Mouse (Mus musculus) spleen, postnatal 4 days (tissue): ENCODE measurements around the gene Thsd1.
"Not testable (repeated sequence)": the region's sequence is repeated elsewhere in the genome, so short reads cannot be mapped to it uniquely, and the experiment has no call there.

ENCODE experiments used
- DNase-seq, 2 experiments: peaks; one replicate each; pipeline ENCODE4 v3.0.0; 2022; ENCODE audit warnings: low spot score in 2 of 2

The Thsd1 gene

DNA sequence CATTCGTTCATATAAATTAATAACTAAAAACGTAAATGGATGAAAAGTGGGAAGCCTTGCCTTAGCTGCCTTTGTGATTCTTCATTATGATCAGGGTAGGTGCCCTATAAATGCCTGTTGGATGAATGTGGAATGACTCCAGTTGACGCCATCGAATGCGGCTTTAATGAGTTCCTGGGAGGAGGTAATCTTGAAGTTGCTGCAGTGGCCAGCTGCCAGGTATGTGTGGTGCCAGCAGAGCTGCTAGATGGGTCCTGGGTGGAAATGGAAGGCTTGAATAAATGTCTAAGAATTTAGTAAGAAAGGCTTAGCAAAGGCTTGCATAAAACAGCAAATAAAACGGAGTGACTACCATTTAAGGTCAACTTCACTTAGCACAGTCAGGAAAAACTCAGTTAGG, 37.7 kb downstream of the Thsd1 start:
- no peak for DNase-seq

DNA sequence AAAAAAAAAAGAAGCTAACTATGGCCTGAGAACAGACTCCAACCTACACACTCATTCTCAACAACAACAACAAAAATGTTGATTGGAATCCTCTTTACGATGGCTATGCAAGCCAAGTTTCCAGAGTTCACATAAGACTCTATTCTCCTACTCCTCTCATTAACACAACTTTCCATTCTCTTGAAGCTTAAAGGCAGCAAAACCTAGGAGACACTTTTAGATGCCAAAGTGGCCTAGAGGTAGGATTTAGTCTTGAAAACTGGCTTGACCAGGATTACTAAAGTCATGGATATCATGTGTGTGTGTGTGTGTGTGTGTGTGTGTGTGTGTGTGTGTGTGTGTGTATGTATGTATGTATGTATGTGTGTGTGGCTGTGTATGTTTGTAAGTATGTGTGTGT, 38.1 kb downstream of the Thsd1 start:
- no peak for DNase-seq

DNA sequence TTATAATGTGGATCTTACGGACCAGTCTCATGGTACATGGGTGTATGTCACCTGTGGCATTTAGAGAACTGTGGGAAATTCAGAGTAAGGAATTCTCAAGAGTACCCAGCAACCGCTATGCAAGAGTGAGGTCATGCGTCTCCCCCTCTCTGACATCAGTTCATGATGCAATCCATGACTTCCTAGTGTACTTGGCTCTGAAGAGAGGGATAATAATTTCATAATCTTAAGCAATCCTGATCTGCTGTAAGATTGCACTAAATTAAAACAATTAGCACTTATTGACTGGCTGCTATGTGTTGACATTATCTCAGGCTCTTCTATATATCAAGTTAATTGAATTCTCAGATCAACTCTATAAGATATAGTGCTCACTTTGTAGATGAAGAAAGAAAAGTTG, 39.7 kb downstream of the Thsd1 start:
- no peak for DNase-seq

DNA sequence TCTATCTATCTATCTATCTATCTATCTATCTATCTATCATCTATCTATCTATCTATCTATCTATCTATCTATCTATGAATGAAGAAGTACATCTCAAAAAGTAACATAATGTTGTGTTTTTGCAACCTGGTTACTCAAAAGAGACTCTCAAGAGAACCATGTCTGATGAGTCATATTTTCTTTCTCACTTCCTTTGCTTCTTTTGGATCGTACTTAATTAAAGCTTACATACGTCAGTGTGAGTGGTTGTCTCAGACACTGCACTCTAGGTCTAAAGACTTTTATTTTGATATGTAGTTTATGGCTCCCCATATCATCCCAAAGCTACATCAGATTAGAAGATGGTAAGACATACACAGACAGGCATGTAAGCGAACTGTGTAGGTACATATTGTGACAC, 46.0 kb downstream of the Thsd1 start:
- no peak for DNase-seq

DNA sequence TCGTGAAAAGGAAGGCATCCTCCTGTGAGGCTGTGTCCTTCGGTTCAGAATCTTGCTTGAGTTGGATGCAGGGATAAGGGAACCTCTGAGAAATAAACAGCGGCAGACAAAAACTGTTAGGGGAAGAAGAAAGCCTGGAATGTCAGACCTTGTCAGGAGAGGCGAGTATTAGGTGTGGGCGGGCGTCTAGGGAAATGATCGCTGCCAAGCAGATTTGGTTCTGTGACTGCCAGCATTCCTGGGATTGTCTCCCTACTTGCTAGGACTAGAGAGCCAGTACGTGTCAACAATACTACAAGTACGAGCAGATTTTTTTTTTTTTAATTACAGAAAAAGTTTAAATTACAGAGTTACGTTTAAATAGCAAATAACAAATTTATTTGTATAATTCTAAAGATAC, 47.5 kb downstream of the Thsd1 start:
- no peak for DNase-seq

DNA sequence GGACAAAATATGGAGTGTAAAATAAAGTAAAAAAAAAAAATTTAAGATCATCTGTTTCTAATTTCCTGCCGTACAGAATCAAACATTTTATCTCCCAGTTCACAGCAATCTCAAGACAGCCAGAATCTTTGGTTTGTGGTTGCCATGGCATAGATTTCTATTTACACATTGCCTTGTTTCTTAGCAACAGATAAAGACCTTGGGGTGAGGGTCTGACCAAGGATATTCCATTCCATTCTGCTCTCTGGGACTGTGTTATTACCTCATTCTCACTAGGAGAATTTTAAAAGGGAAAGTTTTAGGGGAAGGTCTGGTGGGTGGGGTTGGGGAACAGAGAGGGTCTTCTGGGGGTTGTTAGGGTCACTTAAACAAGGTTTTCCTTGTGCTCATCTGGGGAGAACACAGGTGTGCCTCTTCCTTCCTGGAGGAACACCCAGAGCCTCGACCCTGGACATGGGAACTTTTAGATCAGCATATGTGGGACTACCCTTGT, 55.9 kb downstream of the Thsd1 start, which contains the start of gene Tpte:
Gene Tpte (plus strand): TSS at position 443 of the 493 bp plus-strand sequence.
- DNase-seq = no peak

DNA sequence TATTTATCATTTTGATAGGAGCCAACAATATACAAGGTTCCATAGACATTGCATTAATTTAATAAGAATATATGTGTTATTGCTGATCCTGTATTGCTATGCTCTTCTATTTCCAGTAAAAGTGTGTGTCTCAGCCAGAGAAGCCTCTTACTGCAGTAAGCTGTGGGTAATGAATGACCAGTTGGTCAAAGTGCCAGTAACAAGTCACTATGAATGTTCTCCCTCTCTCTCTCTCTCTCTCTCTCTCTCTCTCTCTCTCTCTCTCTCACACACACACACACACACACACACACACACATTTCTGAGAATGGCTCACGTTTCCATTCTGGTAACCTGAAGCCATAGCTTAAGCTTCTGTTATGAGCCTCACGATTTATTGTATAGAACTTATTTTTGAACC, 75.2 kb downstream of the Thsd1 start:
- no peak for DNase-seq

DNA sequence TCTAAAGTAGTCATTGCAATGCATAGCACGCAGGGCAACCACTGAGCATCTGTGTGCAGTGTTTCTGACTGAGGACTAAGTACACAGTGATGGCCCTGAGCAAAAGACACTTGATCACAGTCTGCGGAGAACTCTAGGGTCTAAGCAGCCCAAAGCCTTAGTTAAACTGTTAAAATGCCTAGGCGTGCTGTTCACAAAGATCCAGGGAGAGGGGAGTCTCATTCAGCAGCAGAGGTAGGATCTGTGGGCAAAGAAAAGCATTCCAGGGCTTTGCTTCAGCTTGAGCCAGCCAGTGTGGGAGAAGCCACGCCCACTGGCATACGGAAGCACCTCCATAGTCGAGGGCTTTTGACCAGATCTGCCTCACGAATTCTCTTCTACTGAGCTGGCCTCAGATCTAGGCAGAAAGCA, 75.8 kb downstream of the Thsd1 start:
- no peak for DNase-seq

DNA sequence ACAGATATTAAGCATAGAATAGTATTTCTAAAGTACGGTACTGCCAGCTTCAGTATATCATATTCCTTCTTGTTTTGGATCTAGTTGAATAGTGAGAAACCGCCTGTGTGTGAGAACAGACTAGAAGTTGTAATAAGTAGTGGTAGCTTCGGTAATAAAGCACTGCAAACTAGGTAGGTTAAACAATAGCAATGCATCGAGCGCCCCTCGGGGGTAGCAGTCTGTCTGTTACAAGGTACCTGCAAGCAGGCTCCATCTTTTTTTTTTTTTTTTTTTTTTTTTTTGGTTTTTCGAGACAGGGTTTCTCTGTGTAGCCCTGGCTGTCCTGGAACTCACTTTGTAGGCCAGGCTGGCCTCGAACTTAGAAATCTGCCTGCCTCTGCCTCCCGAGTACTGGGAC, 76.9 kb downstream of the Thsd1 start:
- DNase-seq = not testable (repeated sequence)

DNA sequence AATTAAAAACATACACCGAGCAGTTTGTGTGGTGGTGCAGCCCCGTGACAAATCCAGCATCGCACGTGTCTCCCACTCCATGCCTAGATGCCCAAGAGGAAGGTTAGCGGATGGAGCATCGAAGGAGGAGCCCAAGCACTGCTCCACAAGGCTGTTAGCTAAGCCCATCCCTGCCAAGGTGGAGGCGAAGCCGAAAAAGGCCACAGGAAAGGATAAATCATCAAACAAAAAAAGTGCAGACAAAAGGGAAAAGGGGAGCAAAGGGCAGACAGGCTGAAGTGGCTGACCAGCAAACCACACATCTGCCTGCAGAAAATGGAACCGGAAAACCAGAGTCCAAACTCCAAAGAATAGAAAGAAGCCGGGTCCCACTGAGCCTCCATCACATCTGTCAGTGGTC, 79.9 kb downstream of the Thsd1 start:
- DNase-seq = no peak
